Mouse (Mus musculus): ENCODE measurements around the gene Pglyrp3. TPM values are rescaled to one million over a fixed set of nuclear protein-coding genes. Genes with fewer than 3 reads are reported as not detected.
A peak's percentile ranks its signal among the peaks of the same experiment; 100 is the strongest.

Pglyrp3 gene
- total and polyA plus RNA-seq, 2 experiments from 2014 or later = not detected

GRCm38 (mm10) chr3:92080462-92081284 lies 66.3 kb downstream of the Pglyrp3 start:
- DNase-seq (ENCODE audit: low spot score) (peak; percentile 68), ATAC-seq (ENCODE audit: low FRiP score) (peak; percentile 90)
- Histone ChIP-seq H3K36me3 (ENCODE audit: insufficient read depth, low read length) (no peaks in the 10 kb centered on the region), H3K4me1 (ENCODE audit: insufficient read depth, low read length) (0 out of 2 replicates have a peak, but pooled peaks cover 6% of the 10 kb centered on the region), H3K4me2 (ENCODE audit: low read depth, low read length, poor library complexity, severe bottlenecking) (peak overlapping the region; percentile 62), H3K4me3 (ENCODE audit: low read depth, low read length) (peak overlapping the region; percentile 77), H3K27ac (ENCODE audit: low read depth, low read length) (peak overlapping the region; percentile 97), H3K9ac (replicated peaks; ENCODE audit: low read length, poor library complexity, severe bottlenecking) (peak overlapping the region; percentile 88), H3K9me3 (ENCODE audit: low read length) (no peaks in the 10 kb centered on the region), H3K27me3 (ENCODE audit: insufficient read depth, low read length) (no peaks in the 10 kb centered on the region; the same call in 1 of the 2 replicates)
- under 1% methylated on average over 57 of the region's 82 CpGs for WGBS
- TF ChIP-seq CTCF (IDR thresholded peaks at IDR 0.05) = peak; percentile 53

Small RNA genes within 50 kb of the gene (microRNA-seq; reads per million reads assigned to microRNA genes)
- gene Gm23697 (ENCODE audit: borderline number of aligned reads) = not detected
- not detected for gene Gm25145 (ENCODE audit: borderline number of aligned reads)

Other genes starting within 250 kb of the Pglyrp3 start
- gene Lor, start 68.6 kb downstream of the Pglyrp3 start, total RNA-seq (2014; rRNA removed) = 4.4 and 4.6 TPM in 2 replicates
- 11.3 and 13.2 TPM in 2 replicates for gene Lor, start 68.6 kb downstream of the Pglyrp3 start, polyA plus RNA-seq (2015; fragmentation: Nextera tagmentation; extraction: Ambion mirVana)
- gene Prr9, start 109.4 kb downstream of the Pglyrp3 start, total RNA-seq (2014; rRNA removed) = 0.33 TPM in 1 of 2 replicates, not detected in the other
- gene Prr9, start 109.4 kb downstream of the Pglyrp3 start, polyA plus RNA-seq (2015; fragmentation: Nextera tagmentation; extraction: Ambion mirVana) = not detected in 2 replicates
- not detected in 2 replicates for gene Lelp1, start 128.2 kb downstream of the Pglyrp3 start, total RNA-seq (2014; rRNA removed)
- not detected in 2 replicates for gene Lelp1, start 128.2 kb downstream of the Pglyrp3 start, polyA plus RNA-seq (2015; fragmentation: Nextera tagmentation; extraction: Ambion mirVana)
- not detected in 2 replicates for gene Sprr2a1, start 201.2 kb downstream of the Pglyrp3 start, total RNA-seq (2014; rRNA removed)
- gene Sprr2a1, start 201.2 kb downstream of the Pglyrp3 start, polyA plus RNA-seq (2015; fragmentation: Nextera tagmentation; extraction: Ambion mirVana) = not detected in 2 replicates
- gene Sprr2a2, start 201.3 kb downstream of the Pglyrp3 start, total RNA-seq (2014; rRNA removed) = 0.55 TPM in 1 of 2 replicates, not detected in the other
- gene Sprr2a2, start 201.3 kb downstream of the Pglyrp3 start, polyA plus RNA-seq (2015; fragmentation: Nextera tagmentation; extraction: Ambion mirVana) = not detected in 2 replicates

Measured in midbrain, postnatal 0 days (tissue).